Mouse (Mus musculus) cerebellum, adult 11-12 months (tissue): Measurements from ENCODE around the gene Susd3.

ENCODE experiments used
- DNase-seq: peaks from one replicate; pipeline ENCODE4 v3.0.0; 2022

The Susd3 gene

GRCm38 (mm10) chr13:49248467-49248862 lies at the start of gene Susd3:
Susd3 (minus strand) TSS chr13:49248706.
- DNase-seq, result no peak

- DNase-seq, result no peak
Measured at GRCm38 (mm10) chr13:49296270-49296669, 47.8 kb upstream of the Susd3 start.

GRCm38 (mm10) chr13:49294108-49294507 lies 45.6 kb upstream of the Susd3 start:
- DNase-seq, result no peak

GRCm38 (mm10) chr13:49291949-49292348 lies 43.4 kb upstream of the Susd3 start:
- no peak for DNase-seq

- no peak for DNase-seq
Measured at GRCm38 (mm10) chr13:49291398-49291797, 42.9 kb upstream of the Susd3 start.

GRCm38 (mm10) chr13:49287224-49287623 lies 38.7 kb upstream of the Susd3 start:
- DNase-seq, result no peak

GRCm38 (mm10) chr13:49286750-49287149 lies 38.2 kb upstream of the Susd3 start:
- DNase-seq, result no peak

GRCm38 (mm10) chr13:49283686-49284085 lies 35.2 kb upstream of the Susd3 start:
- no peak for DNase-seq

- no peak for DNase-seq
Measured at GRCm38 (mm10) chr13:49282168-49282567, 33.7 kb upstream of the Susd3 start.

GRCm38 (mm10) chr13:49271831-49272765 lies 23.6 kb upstream of the Susd3 start:
- DNase-seq, result no peak

- no peak for DNase-seq
Measured at GRCm38 (mm10) chr13:49270500-49270899, 22.0 kb upstream of the Susd3 start.

- no peak for DNase-seq
Measured at GRCm38 (mm10) chr13:49267645-49268044, 19.1 kb upstream of the Susd3 start.

GRCm38 (mm10) chr13:49260036-49260722 lies 11.7 kb upstream of the Susd3 start:
- no peak for DNase-seq

GRCm38 (mm10) chr13:49257819-49258313 lies 9.4 kb upstream of the Susd3 start:
- DNase-seq, result no peak

GRCm38 (mm10) chr13:49252746-49253145 lies 4.2 kb upstream of the Susd3 start:
- DNase-seq, result no peak

GRCm38 (mm10) chr13:49252113-49252512 lies 3.6 kb upstream of the Susd3 start:
- no peak for DNase-seq

GRCm38 (mm10) chr13:49250716-49251517 lies 2.4 kb upstream of the Susd3 start:
- no peak for DNase-seq

- no peak for DNase-seq
Measured at GRCm38 (mm10) chr13:49249634-49250033, 1.1 kb upstream of the Susd3 start.

- no peak for DNase-seq
Measured at GRCm38 (mm10) chr13:49248923-49249322, 417 bp upstream of the Susd3 start.

- DNase-seq, result no peak
Measured at GRCm38 (mm10) chr13:49247740-49248466, 603 bp downstream of the Susd3 start.

- DNase-seq, result no peak
Measured at GRCm38 (mm10) chr13:49247232-49247739, 1.2 kb downstream of the Susd3 start.

- DNase-seq, result no peak
Measured at GRCm38 (mm10) chr13:49246626-49247025, 1.9 kb downstream of the Susd3 start.
